Mouse (Mus musculus): ENCODE data around the gene Pagr1b. TPM values are rescaled to one million over a fixed set of nuclear protein-coding genes. Genes with fewer than 3 reads are reported as not detected.

The Pagr1b gene
- polyA plus RNA-seq, 1 experiment from 2014 or later: not detected

- peak overlapping the region; percentile 64 for H3K4me3 ChIP-seq (ENCODE audit: low read depth, low read length)
- peak overlapping the region; percentile 22; the same call in 1 of the 2 replicates for H3K27ac ChIP-seq (ENCODE audit: low read depth, low read length)
- 0 out of 2 replicates have a peak, but pooled peaks cover 7% of the 10 kb centered on the region for H3K36me3 ChIP-seq (ENCODE audit: control insufficient read depth, insufficient read depth)
- H3K9me3 ChIP-seq (ENCODE audit: control insufficient read depth): no peaks in the 10 kb centered on the region
- peak overlapping the region; percentile 54 for H3K9ac ChIP-seq (ENCODE audit: low read depth, low read length)
- no peak for TF ChIP-seq CTCF (IDR thresholded peaks at IDR 0.05; ENCODE audit: low read depth)
- H3K4me2 ChIP-seq (replicated peaks; ENCODE audit: low read depth): peak overlapping the region; percentile 69
- WGBS: 87% methylated on average over 6 of the region's 6 CpGs
- H3K27me3 ChIP-seq (replicated peaks; ENCODE audit: control insufficient read depth, insufficient read depth, low read length): no peaks in the 10 kb centered on the region
- no peak for ATAC-seq
- peaks cover 11% of the 10 kb centered on the region for H3K4me1 ChIP-seq (replicated peaks; ENCODE audit: control insufficient read depth, insufficient read depth, low read length)
Observed at GRCm38 (mm10) chr7:127013385-127013784, 2.9 kb downstream of the Pagr1b start.

GRCm38 (mm10) chr7:127012845-127013244, 3.4 kb downstream of the Pagr1b start:
- 89% methylated on average over 10 of the region's 10 CpGs for WGBS
- no peak for TF ChIP-seq CTCF (IDR thresholded peaks at IDR 0.05; ENCODE audit: low read depth)
- no peak overlapping the region for H3K4me3 ChIP-seq (ENCODE audit: low read depth, low read length)

GRCm38 (mm10) chr7:127012374-127012773, 3.9 kb downstream of the Pagr1b start:
- H3K27me3 ChIP-seq (replicated peaks; ENCODE audit: control insufficient read depth, insufficient read depth, low read length): no peaks in the 10 kb centered on the region
- peaks cover 15% of the 10 kb centered on the region for H3K4me1 ChIP-seq (replicated peaks; ENCODE audit: control insufficient read depth, insufficient read depth, low read length)
- H3K4me2 ChIP-seq (replicated peaks; ENCODE audit: low read depth): no peak overlapping the region
- 79% methylated on average over 6 of the region's 6 CpGs for WGBS
- no peak for TF ChIP-seq CTCF (IDR thresholded peaks at IDR 0.05; ENCODE audit: low read depth)
- ATAC-seq: no peak
- H3K27ac ChIP-seq (ENCODE audit: low read depth, low read length): no peak overlapping the region
- H3K36me3 ChIP-seq (ENCODE audit: control insufficient read depth, insufficient read depth): 0 out of 2 replicates have a peak, but pooled peaks cover 7% of the 10 kb centered on the region
- no peak overlapping the region for H3K9ac ChIP-seq (ENCODE audit: low read depth, low read length)
- no peaks in the 10 kb centered on the region for H3K9me3 ChIP-seq (ENCODE audit: control insufficient read depth)
- no peak overlapping the region for H3K4me3 ChIP-seq (ENCODE audit: low read depth, low read length)

More at GRCm38 (mm10) chr7:127012845-127013244, 3.4 kb downstream of the Pagr1b start:
- Histone ChIP-seq H3K4me2 (replicated peaks; ENCODE audit: low read depth) (peak overlapping the region; percentile 69), H3K27ac (ENCODE audit: low read depth, low read length) (0 out of 2 replicates have a peak overlapping the region, but pooled peaks have one; percentile 22), H3K9ac (ENCODE audit: low read depth, low read length) (no peak overlapping the region), H3K27me3 (replicated peaks; ENCODE audit: control insufficient read depth, insufficient read depth, low read length) (no peaks in the 10 kb centered on the region), H3K9me3 (ENCODE audit: control insufficient read depth) (no peaks in the 10 kb centered on the region), H3K4me1 (replicated peaks; ENCODE audit: control insufficient read depth, insufficient read depth, low read length) (peaks cover 13% of the 10 kb centered on the region), H3K36me3 (ENCODE audit: control insufficient read depth, insufficient read depth) (0 out of 2 replicates have a peak, but pooled peaks cover 7% of the 10 kb centered on the region)
- ATAC-seq: no peak

GRCm38 (mm10) chr7:127011717-127012116, 4.6 kb downstream of the Pagr1b start:
- Histone ChIP-seq H3K9me3 (ENCODE audit: control insufficient read depth) (no peaks in the 10 kb centered on the region), H3K9ac (ENCODE audit: low read depth, low read length) (no peak overlapping the region), H3K4me2 (replicated peaks; ENCODE audit: low read depth) (no peak overlapping the region), H3K36me3 (ENCODE audit: control insufficient read depth, insufficient read depth) (0 out of 2 replicates have a peak, but pooled peaks cover 7% of the 10 kb centered on the region), H3K27ac (ENCODE audit: low read depth, low read length) (0 out of 2 replicates have a peak overlapping the region, but pooled peaks have one; percentile 3), H3K4me3 (ENCODE audit: low read depth, low read length) (no peak overlapping the region), H3K4me1 (replicated peaks; ENCODE audit: control insufficient read depth, insufficient read depth, low read length) (peaks cover 15% of the 10 kb centered on the region), H3K27me3 (replicated peaks; ENCODE audit: control insufficient read depth, insufficient read depth, low read length) (no peaks in the 10 kb centered on the region)
- no peak for TF ChIP-seq CTCF (IDR thresholded peaks at IDR 0.05; ENCODE audit: low read depth)
- 80% methylated on average over 2 of the region's 2 CpGs for WGBS
- ATAC-seq: no peak

GRCm38 (mm10) chr7:127011051-127011450, 5.2 kb downstream of the Pagr1b start:
- Histone ChIP-seq H3K27ac (ENCODE audit: low read depth, low read length) (0 out of 2 replicates have a peak overlapping the region, but pooled peaks have one; percentile 3), H3K36me3 (ENCODE audit: control insufficient read depth, insufficient read depth) (0 out of 2 replicates have a peak, but pooled peaks cover 7% of the 10 kb centered on the region), H3K9me3 (ENCODE audit: control insufficient read depth) (no peaks in the 10 kb centered on the region), H3K4me1 (replicated peaks; ENCODE audit: control insufficient read depth, insufficient read depth, low read length) (peaks cover 15% of the 10 kb centered on the region), H3K4me2 (replicated peaks; ENCODE audit: low read depth) (no peak overlapping the region), H3K27me3 (replicated peaks; ENCODE audit: control insufficient read depth, insufficient read depth, low read length) (no peaks in the 10 kb centered on the region), H3K4me3 (ENCODE audit: low read depth, low read length) (no peak overlapping the region), H3K9ac (ENCODE audit: low read depth, low read length) (no peak overlapping the region)
- no peak for TF ChIP-seq CTCF (IDR thresholded peaks at IDR 0.05; ENCODE audit: low read depth)
- 95% methylated on average over 2 of the region's 2 CpGs for WGBS
- no peak for ATAC-seq

- Histone ChIP-seq H3K9ac (ENCODE audit: low read depth, low read length) (no peak overlapping the region), H3K4me3 (ENCODE audit: low read depth, low read length) (no peak overlapping the region), H3K36me3 (ENCODE audit: control insufficient read depth, insufficient read depth) (0 out of 2 replicates have a peak, but pooled peaks cover 7% of the 10 kb centered on the region), H3K4me1 (replicated peaks; ENCODE audit: control insufficient read depth, insufficient read depth, low read length) (peaks cover 15% of the 10 kb centered on the region), H3K4me2 (replicated peaks; ENCODE audit: low read depth) (peak overlapping the region; percentile 45; the same call in 1 of the 2 replicates), H3K27ac (ENCODE audit: low read depth, low read length) (peak overlapping the region; percentile 94), H3K9me3 (ENCODE audit: control insufficient read depth) (no peaks in the 10 kb centered on the region), H3K27me3 (replicated peaks; ENCODE audit: control insufficient read depth, insufficient read depth, low read length) (no peaks in the 10 kb centered on the region)
- 64% methylated on average over 17 of the region's 17 CpGs for WGBS
- TF ChIP-seq CTCF (IDR thresholded peaks at IDR 0.05; ENCODE audit: low read depth): no peak
- 0 out of 2 replicates have a peak, but pooled peaks have one; percentile 12 for ATAC-seq
Observed at GRCm38 (mm10) chr7:127009307-127010085, 6.8 kb downstream of the Pagr1b start.

Measured in intestine, postnatal 0 days (tissue).